Mouse (Mus musculus): ENCODE measurements around the gene Eddm3b. TPM values are rescaled to one million over a fixed set of nuclear protein-coding genes. Genes with fewer than 3 reads are reported as not detected.

Gene Eddm3b
- 270 TPM for polyA plus RNA-seq (2014; fragmentation: Illumina TruSeq; extraction: RNeasy Lipid Tissue Mini Kit (QIAGEN cat#74804); ENCODE audit: low read depth, low replicate concordance)

DNA sequence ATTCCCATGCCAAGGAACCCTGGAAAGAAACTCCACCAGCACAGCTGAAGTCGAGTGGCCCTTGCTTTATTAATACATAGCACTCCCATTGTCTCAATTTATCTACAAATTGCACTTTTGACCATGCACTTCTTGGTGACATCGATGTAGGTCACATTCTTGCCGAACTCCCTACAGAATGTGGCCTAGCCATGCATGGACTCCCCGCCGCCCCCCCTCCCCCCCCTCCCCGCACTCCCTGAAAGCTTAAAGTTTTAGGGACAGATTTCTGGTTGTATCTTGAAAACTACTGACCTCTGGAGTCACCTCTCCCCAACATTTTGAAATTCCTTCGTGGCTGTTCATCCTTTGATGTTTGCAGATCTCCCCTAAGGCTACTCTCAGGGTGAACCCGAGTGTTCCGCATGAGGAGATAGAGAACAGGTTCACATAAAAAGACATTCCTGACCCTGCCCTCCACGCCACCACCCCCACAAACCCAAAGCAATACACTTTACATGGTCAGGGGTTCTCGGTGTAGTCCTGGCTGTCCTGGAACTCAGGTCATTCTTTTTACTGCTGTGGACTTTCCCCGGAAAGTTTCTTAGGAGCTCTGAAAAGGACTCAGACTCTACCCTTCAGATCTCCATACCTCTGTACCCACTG, at the start of gene Eddm3b:
TSS of gene Eddm3b (plus strand) at position 511 of the 645 bp plus-strand sequence.

DNA sequence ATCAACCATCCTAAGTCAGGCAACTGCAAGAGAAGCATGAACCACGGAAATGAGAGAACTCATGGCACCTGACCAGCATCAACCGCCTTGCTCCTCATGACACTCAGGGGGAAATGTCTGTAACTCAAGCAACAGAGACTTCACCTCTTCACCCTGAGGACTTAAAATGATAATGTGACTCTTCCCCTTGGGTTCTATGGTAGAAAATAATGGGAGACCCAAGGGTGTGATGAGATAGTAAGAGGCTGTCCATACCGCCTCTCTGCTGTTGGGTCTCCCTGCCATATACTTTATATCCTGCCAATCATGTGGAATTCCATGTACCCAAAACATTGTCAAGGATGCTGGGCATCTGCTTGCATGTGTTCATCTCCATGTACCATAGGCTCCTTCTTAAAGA, 39.9 kb upstream of the Eddm3b start, which contains the start of gene Olfr750:
TSS of gene Olfr750 (minus strand) at position 101 of the 400 bp plus-strand sequence.

DNA sequence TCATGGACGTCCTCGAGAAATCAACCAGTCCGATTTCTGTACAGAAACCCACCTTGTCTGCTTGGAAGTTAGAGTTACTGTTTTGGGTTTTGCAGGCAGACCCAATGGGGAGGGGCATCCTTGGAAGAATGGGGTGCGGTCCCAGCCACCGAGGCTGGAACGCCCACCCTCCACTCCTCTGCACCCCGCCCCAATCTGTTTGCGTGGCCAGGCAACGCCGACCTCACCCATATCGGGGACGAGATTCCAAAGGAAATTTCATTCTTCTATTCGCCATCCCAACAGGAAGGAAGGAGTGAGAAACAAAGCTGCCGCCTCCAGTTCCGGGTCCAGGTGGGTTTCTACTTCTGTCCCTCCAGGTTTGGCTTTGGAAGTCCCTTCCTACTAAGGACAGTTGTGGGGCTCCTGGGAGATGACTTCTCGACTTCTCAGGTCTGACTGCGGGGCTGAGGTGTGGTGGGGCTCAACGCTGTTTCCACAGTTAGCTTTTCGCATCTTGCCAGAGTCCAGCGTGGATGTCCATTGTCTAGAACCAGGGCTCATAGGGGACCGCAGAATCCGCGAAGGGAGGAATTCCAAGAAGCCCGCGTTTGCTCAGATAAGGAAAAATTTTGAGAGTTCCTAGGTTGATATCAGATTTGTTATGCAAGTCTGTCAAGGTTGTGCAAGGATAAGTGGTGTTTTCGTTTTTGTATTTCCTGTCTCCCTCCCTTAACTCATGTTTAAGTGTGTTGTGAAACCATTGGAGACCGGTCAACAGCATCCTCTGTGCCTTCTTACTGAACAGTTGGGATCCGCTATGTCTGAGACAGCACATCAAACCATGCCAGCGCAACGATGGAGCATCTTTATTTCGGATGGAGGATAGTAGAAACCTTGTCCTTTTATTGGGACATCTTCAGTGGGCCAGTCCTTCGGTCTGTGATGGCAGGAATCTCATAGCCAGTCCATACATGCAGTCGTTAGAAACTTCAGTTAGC, 23.0 kb upstream of the Eddm3b start, which contains the start of the genes Rnase4 and Ang:
TSS of gene Rnase4 (plus strand) at position 157 of the 980 bp plus-strand sequence.
TSS of gene Ang (plus strand) at position 230 of the 980 bp plus-strand sequence.

DNA sequence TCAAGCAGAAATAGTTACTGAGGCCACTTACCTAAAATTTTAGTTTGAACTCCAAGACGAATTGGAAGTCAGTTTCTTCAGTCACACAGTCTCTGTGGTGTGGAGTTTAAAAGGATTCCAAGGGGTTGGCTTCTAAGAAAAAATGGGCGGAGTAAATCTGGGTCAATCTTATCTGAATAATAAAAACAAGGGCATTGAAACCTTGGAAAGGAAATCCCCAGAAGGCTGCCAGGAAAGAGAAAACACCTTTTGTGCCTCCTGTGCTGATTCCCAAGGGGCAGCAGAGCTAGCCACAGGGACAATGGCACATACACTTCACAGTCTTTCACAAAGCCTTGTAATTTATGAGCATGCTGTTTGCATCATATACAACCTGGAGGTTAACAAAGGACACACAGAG, 32.5 kb downstream of the Eddm3b start, which contains the start of gene Rnase1:
TSS of gene Rnase1 (minus strand) at position 101 of the 400 bp plus-strand sequence.

DNA sequence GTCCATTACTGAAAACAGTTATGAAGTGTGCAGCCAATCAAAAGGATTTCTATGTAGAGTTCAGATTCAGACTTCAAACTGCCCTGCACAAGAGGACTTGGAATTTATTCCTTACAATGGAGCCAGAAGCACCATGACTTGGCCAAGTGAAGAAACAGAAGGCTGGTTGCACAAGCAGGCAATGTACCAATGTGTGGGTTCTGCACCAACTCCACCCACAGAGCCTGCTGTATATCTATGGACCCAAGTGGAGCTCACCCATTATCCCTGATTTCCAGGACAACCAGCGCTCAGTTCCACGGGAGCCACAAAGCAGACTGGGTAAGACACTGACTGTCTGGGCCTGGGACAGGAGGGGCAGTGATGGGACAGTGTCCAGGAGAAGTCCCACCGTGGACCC, 47.8 kb downstream of the Eddm3b start, which contains the start of gene Rnase2b:
TSS of gene Rnase2b (plus strand) at position 285 of the 400 bp plus-strand sequence.

Other genes with a start within 250 kb of the Eddm3b start
- gene Tep1, start 243.9 kb upstream of the Eddm3b start, polyA plus RNA-seq (2014; fragmentation: Illumina TruSeq; extraction: RNeasy Lipid Tissue Mini Kit (QIAGEN cat#74804); ENCODE audit: low read depth, low replicate concordance) = 28.4 TPM
- 1.9 TPM for gene Klhl33, start 216.9 kb upstream of the Eddm3b start, polyA plus RNA-seq (2014; fragmentation: Illumina TruSeq; extraction: RNeasy Lipid Tissue Mini Kit (QIAGEN cat#74804); ENCODE audit: low read depth, low replicate concordance)
- gene Osgep, start 189.5 kb upstream of the Eddm3b start, polyA plus RNA-seq (2014; fragmentation: Illumina TruSeq; extraction: RNeasy Lipid Tissue Mini Kit (QIAGEN cat#74804); ENCODE audit: low read depth, low replicate concordance) = 66.1 TPM
- gene Apex1, start 189.5 kb upstream of the Eddm3b start, polyA plus RNA-seq (2014; fragmentation: Illumina TruSeq; extraction: RNeasy Lipid Tissue Mini Kit (QIAGEN cat#74804); ENCODE audit: low read depth, low replicate concordance) = 65.9 TPM
- 62.6 TPM for gene Pip4p1, start 183.6 kb upstream of the Eddm3b start, polyA plus RNA-seq (2014; fragmentation: Illumina TruSeq; extraction: RNeasy Lipid Tissue Mini Kit (QIAGEN cat#74804); ENCODE audit: low read depth, low replicate concordance)
- gene Pnp, start 183.3 kb upstream of the Eddm3b start, polyA plus RNA-seq (2014; fragmentation: Illumina TruSeq; extraction: RNeasy Lipid Tissue Mini Kit (QIAGEN cat#74804); ENCODE audit: low read depth, low replicate concordance) = 85.6 TPM
- 94.9 TPM for gene Gm49342, start 169.9 kb upstream of the Eddm3b start, polyA plus RNA-seq (2014; fragmentation: Illumina TruSeq; extraction: RNeasy Lipid Tissue Mini Kit (QIAGEN cat#74804); ENCODE audit: low read depth, low replicate concordance)
- 6.4 TPM for gene Pnp2, start 158.4 kb upstream of the Eddm3b start, polyA plus RNA-seq (2014; fragmentation: Illumina TruSeq; extraction: RNeasy Lipid Tissue Mini Kit (QIAGEN cat#74804); ENCODE audit: low read depth, low replicate concordance)
- 2,147 TPM for gene Rnase10, start 106.7 kb upstream of the Eddm3b start, polyA plus RNA-seq (2014; fragmentation: Illumina TruSeq; extraction: RNeasy Lipid Tissue Mini Kit (QIAGEN cat#74804); ENCODE audit: low read depth, low replicate concordance)
- 2,038 TPM for gene Rnase9, start 72.6 kb upstream of the Eddm3b start, polyA plus RNA-seq (2014; fragmentation: Illumina TruSeq; extraction: RNeasy Lipid Tissue Mini Kit (QIAGEN cat#74804); ENCODE audit: low read depth, low replicate concordance)
- gene Rnase11, start 64.3 kb upstream of the Eddm3b start, polyA plus RNA-seq (2014; fragmentation: Illumina TruSeq; extraction: RNeasy Lipid Tissue Mini Kit (QIAGEN cat#74804); ENCODE audit: low read depth, low replicate concordance) = 24.1 TPM
- 742 TPM for gene Rnase12, start 56.8 kb upstream of the Eddm3b start, polyA plus RNA-seq (2014; fragmentation: Illumina TruSeq; extraction: RNeasy Lipid Tissue Mini Kit (QIAGEN cat#74804); ENCODE audit: low read depth, low replicate concordance)
- not detected for gene Olfr750, start 40.0 kb upstream of the Eddm3b start, polyA plus RNA-seq (2014; fragmentation: Illumina TruSeq; extraction: RNeasy Lipid Tissue Mini Kit (QIAGEN cat#74804); ENCODE audit: low read depth, low replicate concordance)
- 182 TPM for gene Rnase4, start 23.3 kb upstream of the Eddm3b start, polyA plus RNA-seq (2014; fragmentation: Illumina TruSeq; extraction: RNeasy Lipid Tissue Mini Kit (QIAGEN cat#74804); ENCODE audit: low read depth, low replicate concordance)
- gene Ang, start 23.3 kb upstream of the Eddm3b start, polyA plus RNA-seq (2014; fragmentation: Illumina TruSeq; extraction: RNeasy Lipid Tissue Mini Kit (QIAGEN cat#74804); ENCODE audit: low read depth, low replicate concordance) = 18.2 TPM
- 13.8 TPM for gene Rnase6, start 9.5 kb downstream of the Eddm3b start, polyA plus RNA-seq (2014; fragmentation: Illumina TruSeq; extraction: RNeasy Lipid Tissue Mini Kit (QIAGEN cat#74804); ENCODE audit: low read depth, low replicate concordance)
- gene Rnase1, start 32.4 kb downstream of the Eddm3b start, polyA plus RNA-seq (2014; fragmentation: Illumina TruSeq; extraction: RNeasy Lipid Tissue Mini Kit (QIAGEN cat#74804); ENCODE audit: low read depth, low replicate concordance) = 1.8 TPM
- not detected for gene Rnase2b, start 47.8 kb downstream of the Eddm3b start, polyA plus RNA-seq (2014; fragmentation: Illumina TruSeq; extraction: RNeasy Lipid Tissue Mini Kit (QIAGEN cat#74804); ENCODE audit: low read depth, low replicate concordance)
- gene Ang2, start 84.7 kb downstream of the Eddm3b start, polyA plus RNA-seq (2014; fragmentation: Illumina TruSeq; extraction: RNeasy Lipid Tissue Mini Kit (QIAGEN cat#74804); ENCODE audit: low read depth, low replicate concordance) = not detected
- gene Ear14, start 89.0 kb downstream of the Eddm3b start, polyA plus RNA-seq (2014; fragmentation: Illumina TruSeq; extraction: RNeasy Lipid Tissue Mini Kit (QIAGEN cat#74804); ENCODE audit: low read depth, low replicate concordance) = not detected
- 1.1 TPM for gene Rnase2a, start 141.7 kb downstream of the Eddm3b start, polyA plus RNA-seq (2014; fragmentation: Illumina TruSeq; extraction: RNeasy Lipid Tissue Mini Kit (QIAGEN cat#74804); ENCODE audit: low read depth, low replicate concordance)
- gene Gm7247, start 247.3 kb downstream of the Eddm3b start, polyA plus RNA-seq (2014; fragmentation: Illumina TruSeq; extraction: RNeasy Lipid Tissue Mini Kit (QIAGEN cat#74804); ENCODE audit: low read depth, low replicate concordance) = not detected

All from adipose tissue, adult 10 weeks (tissue).